Mouse (Mus musculus) lung, adult 2 months (tissue): ENCODE data around the gene Psmb2. TPM values are rescaled to one million over a fixed set of nuclear protein-coding genes. Genes with fewer than 3 reads are reported as not detected.
A peak's percentile ranks its signal among the peaks of the same experiment; 100 is the strongest.

Experiments
- DNase-seq: peaks from one replicate; pipeline ENCODE4 v3.0.0; 2022
- H3K4me1 ChIP-seq: fragments of 200-500 bp; 2 replicates; pipeline ENCODE4 v1.6.1; 2011; ENCODE audit warnings: low read length; ENCODE audit not compliant: control insufficient read depth, insufficient read depth
- H3K4me3 ChIP-seq: fragments of 200-500 bp; replicated peaks from 2 replicates; pipeline ENCODE3; 2011; ENCODE audit warnings: low read depth, mild to moderate bottlenecking, control low read depth, low read length; ENCODE audit errors: extremely low read depth
- CTCF ChIP-seq: fragments of 200-500 bp; IDR thresholded peaks from 2 replicates; pipeline ENCODE4 v1.5.1; 2011; ENCODE audit warnings: mild to moderate bottlenecking, low read length, control low read depth; ENCODE audit not compliant: insufficient read depth
- POLR2A ChIP-seq: fragments of 200-500 bp; IDR thresholded peaks from 2 replicates; pipeline ENCODE4 v1.6.1; 2011; ENCODE audit warnings: low read depth, mild to moderate bottlenecking, control low read depth, low read length, borderline replicate concordance; ENCODE audit errors: extremely low read depth
- WGBS: fragments of 180-500 bp; shearing (Covaris S2); methylation state at CpG from one replicate; pipeline ENCODE4 v1.1.7; 2018; 5-methylcytosine and 5-hydroxymethylcytosine counted together
- polyA plus RNA-seq: library from polyadenylated mRNA; depleted of rRNA; stranded (reverse); fragments of >200 nt; gene quantifications from 2 replicates; pipeline ENCODE4 v1.2.3, GENCODE M21; 2012; rRNA removed

Gene Psmb2
- polyA plus RNA-seq, 1 experiment = 146 TPM

DNA sequence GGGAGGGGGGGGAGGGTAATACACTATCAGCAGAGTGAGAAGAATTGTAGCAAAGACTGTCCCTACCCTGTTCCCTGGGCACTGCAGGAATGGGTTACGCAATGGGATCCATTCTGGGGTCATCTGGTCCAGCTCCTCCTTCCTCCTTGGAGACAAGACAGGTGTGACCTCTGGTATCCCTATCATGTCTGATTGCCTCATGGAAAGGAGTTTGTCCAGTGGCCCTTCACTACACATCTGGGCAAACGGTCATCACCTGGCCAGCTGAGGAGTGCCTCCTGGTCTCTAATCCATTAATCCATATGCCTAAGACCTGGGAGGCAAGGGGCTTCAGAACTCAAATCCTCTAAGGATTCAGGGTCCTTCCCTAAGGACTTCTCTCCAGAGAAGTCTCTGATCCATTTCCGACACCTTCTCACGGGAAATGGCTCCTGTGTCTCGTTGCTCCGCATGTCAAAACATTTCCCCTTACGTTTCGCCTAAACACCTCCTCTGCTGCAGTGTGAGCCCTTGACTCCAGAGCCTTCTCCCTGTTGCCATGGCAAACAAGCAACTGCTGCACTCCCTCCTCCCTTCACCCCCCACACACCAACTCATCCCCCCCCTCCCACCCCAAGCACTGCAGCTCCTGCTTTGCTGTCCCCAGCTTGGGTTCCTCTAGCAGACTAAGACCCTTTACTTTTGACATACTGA, 73.6 kb downstream of the Psmb2 start:
- WGBS = 87% methylated on average over 8 of the region's 8 CpGs
- Histone ChIP-seq H3K4me1 (peaks cover 6% of the 10 kb centered on the region), H3K4me3 (no peak overlapping the region)
- DNase-seq = no peak
- no peak for TF ChIP-seq POLR2A
- no peak for TF ChIP-seq CTCF

GRCm38 (mm10) chr4:126751556-126752023, 74.2 kb downstream of the Psmb2 start:
- TF ChIP-seq CTCF = no peak
- TF ChIP-seq POLR2A = no peak

DNA sequence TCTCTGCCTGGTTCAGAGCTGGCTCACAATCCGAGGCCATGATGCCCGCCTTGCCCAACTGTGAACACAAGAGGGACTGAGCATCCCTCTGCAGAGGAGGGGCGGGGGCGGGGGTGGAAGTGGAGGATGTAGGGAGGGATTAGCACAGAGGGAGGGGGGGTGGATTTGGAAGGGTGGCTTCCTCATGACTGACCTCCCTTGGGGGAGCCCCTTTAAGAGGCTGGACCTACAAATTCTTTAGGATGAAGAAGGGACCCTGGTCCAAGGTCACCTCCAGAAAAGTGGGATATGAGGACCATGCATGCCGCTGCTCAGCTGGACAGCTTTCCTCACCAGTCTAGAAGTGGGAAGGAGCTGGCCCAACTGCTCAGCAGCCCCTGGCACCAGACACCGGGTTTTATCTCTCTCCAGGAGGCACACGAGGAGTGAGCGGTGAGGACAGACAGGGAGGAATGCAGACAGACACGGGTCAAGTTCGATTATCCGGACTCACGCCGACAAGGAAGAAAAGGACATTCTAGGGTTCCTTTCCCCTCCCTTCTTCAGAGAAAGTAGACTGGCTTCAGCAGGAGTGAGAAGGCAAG, 74.7 kb downstream of the Psmb2 start:
- peak overlapping the region; percentile 10 for H3K4me3 ChIP-seq
- H3K4me1 ChIP-seq = peaks cover 6% of the 10 kb centered on the region
- 13% methylated on average over 13 of the region's 13 CpGs for WGBS
- DNase-seq = no peak
- no peak for TF ChIP-seq POLR2A
- TF ChIP-seq CTCF = no peak

More at GRCm38 (mm10) chr4:126751556-126752023, 74.2 kb downstream of the Psmb2 start:
- no peak overlapping the region for H3K4me3 ChIP-seq
- no peak for DNase-seq
- WGBS = 76% methylated on average over 10 of the region's 10 CpGs
- peaks cover 6% of the 10 kb centered on the region for H3K4me1 ChIP-seq

DNA sequence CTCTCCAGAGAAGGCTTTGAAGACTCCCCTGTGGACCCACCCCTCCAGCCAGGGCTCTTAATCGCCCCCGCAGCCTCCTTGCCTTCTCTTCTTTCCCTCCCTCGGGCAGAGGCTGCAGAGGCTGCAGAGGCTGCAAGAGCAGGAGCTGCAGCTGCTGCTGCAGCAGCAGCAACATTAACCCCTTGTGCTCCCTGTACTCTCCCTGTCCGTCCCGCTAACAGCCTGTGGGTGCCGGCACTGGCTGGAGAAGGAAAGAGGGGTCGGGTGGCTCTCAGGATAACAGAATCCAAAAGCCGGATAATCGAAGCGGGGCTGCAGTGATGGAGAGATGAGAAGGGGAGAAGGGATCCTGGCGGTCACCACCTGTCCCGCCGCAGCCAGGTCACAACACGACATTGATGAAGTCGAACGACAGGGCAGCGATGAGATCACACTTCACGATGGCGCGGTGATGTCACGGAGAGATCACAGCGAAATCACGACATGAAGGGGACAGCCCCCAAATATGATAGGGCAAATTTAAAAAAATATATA, 75.2 kb downstream of the Psmb2 start:
- 0% methylated on average over 23 of the region's 23 CpGs for WGBS

DNA sequence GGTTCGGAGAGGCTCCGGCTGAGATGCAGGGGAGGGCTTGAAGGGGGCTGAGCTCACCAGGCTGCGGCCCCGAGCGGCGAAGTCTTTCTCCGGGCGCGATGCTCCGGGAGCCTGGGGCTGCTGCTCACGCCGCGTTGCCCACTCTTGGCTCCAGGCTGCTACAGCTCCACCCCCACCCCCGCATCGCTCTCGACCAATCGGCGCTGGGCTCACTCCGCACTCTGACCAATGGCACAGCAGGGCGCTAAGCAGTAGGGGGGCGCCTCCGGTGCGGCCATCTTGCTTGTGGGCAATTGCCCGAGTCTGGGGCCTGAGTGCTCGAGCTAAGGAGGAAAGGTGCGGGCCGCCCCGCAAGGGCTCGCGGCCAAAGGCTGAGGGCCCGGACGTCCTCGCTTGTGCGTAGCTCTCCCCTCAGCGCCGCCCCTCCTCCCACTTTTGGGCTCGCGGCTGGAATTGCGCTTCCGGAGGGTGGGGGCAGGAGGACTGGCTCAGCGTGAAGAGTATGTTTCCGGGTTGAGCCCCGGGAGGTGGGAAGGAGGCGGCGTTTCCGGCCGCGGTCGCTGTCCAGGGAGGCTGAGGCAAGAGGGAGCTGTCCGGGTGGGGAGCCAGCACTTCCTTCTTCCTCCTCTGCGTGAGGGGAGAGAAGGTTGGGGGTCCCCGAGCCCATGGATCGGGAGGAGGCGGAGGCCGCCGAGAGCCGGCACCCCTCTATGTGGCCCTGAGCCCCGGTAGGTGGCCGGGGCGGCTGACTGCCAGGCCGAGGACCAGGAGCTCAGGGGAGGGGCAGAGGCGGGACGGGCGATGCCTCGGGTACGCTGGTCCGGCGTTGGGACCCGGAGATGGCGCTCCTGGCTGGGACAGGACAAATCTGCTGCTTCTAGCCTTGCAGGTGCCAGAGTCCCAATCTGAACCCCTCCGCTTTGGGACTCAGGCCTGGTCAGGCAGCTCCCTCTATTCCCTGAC, 76.1 kb downstream of the Psmb2 start, which contains the start of the genes Ncdn and AU040320:
TSS of gene Ncdn (minus strand) at position 171 of the 963 bp plus-strand sequence.
TSS of gene AU040320 (plus strand) at position 277 of the 963 bp plus-strand sequence.
- under 1% methylated on average over 71 of the region's 71 CpGs for WGBS
- H3K4me3 ChIP-seq = peak within 1 kb of the TSS; percentile 94
- DNase-seq = peak; percentile 98
- TF ChIP-seq CTCF = no peak
- TF ChIP-seq POLR2A = peak; percentile 81
- peaks cover 6% of the 10 kb centered on the region for H3K4me1 ChIP-seq

More for the DNA sequence above, 75.2 kb downstream of the Psmb2 start:
- no peak for TF ChIP-seq CTCF
- TF ChIP-seq POLR2A = no peak
- DNase-seq = no peak
- peaks cover 6% of the 10 kb centered on the region for H3K4me1 ChIP-seq
- H3K4me3 ChIP-seq = peak overlapping the region; percentile 94

DNA sequence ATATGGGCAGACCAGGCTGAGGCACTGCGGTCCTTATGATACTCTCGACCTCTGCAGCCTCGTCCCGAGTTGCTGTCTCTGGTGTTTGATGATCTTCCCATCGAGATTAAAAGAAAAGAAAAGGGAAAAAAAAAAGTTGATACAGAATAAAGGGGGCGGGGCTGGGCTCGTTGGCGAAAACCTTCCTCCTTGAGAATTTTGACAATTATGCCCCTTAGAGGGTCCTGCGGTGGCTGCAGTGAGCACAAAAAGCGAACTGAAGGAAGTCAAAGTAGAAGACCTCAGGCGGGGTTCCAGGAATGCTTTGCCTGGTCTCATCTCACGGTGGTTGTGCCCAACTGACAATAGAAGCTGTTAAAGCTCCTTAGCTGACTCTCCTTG, 76.8 kb downstream of the Psmb2 start:
- DNase-seq = no peak
- no peak for TF ChIP-seq CTCF
- no peak for TF ChIP-seq POLR2A
- Histone ChIP-seq H3K4me3 (peak overlapping the region; percentile 94), H3K4me1 (peaks cover 6% of the 10 kb centered on the region)
- WGBS = under 1% methylated on average over 12 of the region's 12 CpGs

- Histone ChIP-seq H3K4me3 (no peak overlapping the region), H3K4me1 (peaks cover 6% of the 10 kb centered on the region)
- WGBS = 34% methylated on average over 12 of the region's 12 CpGs
- TF ChIP-seq POLR2A = no peak
- TF ChIP-seq CTCF = no peak
- DNase-seq = no peak
These were observed 77.4 kb downstream of the Psmb2 start for GRCm38 (mm10) chr4:126754736-126755374.

- Histone ChIP-seq H3K4me3 (no peak overlapping the region), H3K4me1 (peaks cover 6% of the 10 kb centered on the region)
- no peak for TF ChIP-seq CTCF
- no peak for TF ChIP-seq POLR2A
- no peak for DNase-seq
- 27% methylated on average over 4 of the region's 4 CpGs for WGBS
These were observed 79.3 kb downstream of the Psmb2 start for GRCm38 (mm10) chr4:126756766-126757165.

- 62% methylated on average over 5 of the region's 5 CpGs for WGBS
- H3K4me3 ChIP-seq = no peak overlapping the region
- no peak for DNase-seq
- H3K4me1 ChIP-seq = peaks cover 4% of the 10 kb centered on the region; the same call in 1 of the 2 replicates
- TF ChIP-seq CTCF = no peak
- no peak for TF ChIP-seq POLR2A
These were observed 80.9 kb downstream of the Psmb2 start for GRCm38 (mm10) chr4:126758299-126758698.

Other genes with a start within 250 kb of the Psmb2 start
- gene Ago3, start 248.1 kb upstream of the Psmb2 start, polyA plus RNA-seq = 17.6 and 23.4 TPM in 2 replicates
- 28.5 and 35.0 TPM in 2 replicates for gene Ago1, start 209.0 kb upstream of the Psmb2 start, polyA plus RNA-seq
- gene Ago4, start 144.2 kb upstream of the Psmb2 start, polyA plus RNA-seq = 2.9 and 4.2 TPM in 2 replicates
- 0.12 and 0.44 TPM in 2 replicates for gene Clspn, start 120.7 kb upstream of the Psmb2 start, polyA plus RNA-seq
- 13.5 and 15.2 TPM in 2 replicates for gene 5730409E04Rik, start 67.8 kb upstream of the Psmb2 start, polyA plus RNA-seq
- 0.28 TPM in 1 of 2 replicates, not detected in the other for gene Tfap2e, start 58.6 kb downstream of the Psmb2 start, polyA plus RNA-seq
- gene Ncdn, start 75.8 kb downstream of the Psmb2 start, polyA plus RNA-seq = 31.5 and 31.9 TPM in 2 replicates
- 28.8 and 39.4 TPM in 2 replicates for gene AU040320, start 75.9 kb downstream of the Psmb2 start, polyA plus RNA-seq